Mouse (Mus musculus) CD4-positive helper T cell, adult 2 months (primary cell): ENCODE data around the gene Tmem273.

Experiments used
- DNase-seq: peaks from one replicate; pipeline ENCODE4 v3.0.0-alpha.2; 2012; ENCODE audit warnings: low read depth, missing footprints, low spot score

Gene Tmem273

DNA sequence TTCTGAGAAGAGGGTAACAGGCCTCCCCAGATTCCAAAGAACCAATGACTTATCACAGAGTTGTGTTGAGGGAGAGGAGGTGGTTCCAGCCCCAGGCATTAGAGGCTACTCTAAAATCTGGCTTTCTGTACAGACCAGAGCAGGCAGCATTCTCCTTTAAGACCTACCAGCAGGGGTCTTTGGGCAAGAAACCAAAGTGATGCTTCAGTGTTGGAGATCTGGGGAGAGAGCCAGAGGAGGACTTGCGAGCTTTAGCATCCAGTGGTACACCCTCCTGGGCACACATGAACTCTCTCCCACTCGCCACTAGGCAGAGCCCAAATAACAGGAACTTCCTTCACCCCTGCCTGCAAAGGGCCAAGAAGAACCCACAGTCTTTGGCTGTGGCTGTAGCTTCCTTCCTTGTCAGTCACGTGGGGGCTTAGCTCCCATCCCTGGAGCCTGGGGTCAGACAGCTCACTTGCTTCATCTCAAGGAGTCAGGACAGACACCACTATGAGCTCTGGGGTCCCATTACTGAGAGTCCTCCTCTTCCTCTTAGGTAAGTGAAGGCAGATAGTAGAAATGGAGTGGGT lies at the start of gene Tmem273:
Tmem273 (plus strand) TSS at position 408 of the 575 bp plus-strand sequence.
- peak; percentile 18 for DNase-seq

- no peak for DNase-seq
Observed at GRCm38 (mm10) chr14:32736561-32736960, 49.2 kb upstream of the Tmem273 start.

- DNase-seq = no peak
Observed at GRCm38 (mm10) chr14:32738586-32738985, 47.2 kb upstream of the Tmem273 start.

- DNase-seq = no peak
Observed at GRCm38 (mm10) chr14:32748519-32748918, 37.2 kb upstream of the Tmem273 start.

- no peak for DNase-seq
Observed at GRCm38 (mm10) chr14:32750727-32751126, 35.0 kb upstream of the Tmem273 start.

DNA sequence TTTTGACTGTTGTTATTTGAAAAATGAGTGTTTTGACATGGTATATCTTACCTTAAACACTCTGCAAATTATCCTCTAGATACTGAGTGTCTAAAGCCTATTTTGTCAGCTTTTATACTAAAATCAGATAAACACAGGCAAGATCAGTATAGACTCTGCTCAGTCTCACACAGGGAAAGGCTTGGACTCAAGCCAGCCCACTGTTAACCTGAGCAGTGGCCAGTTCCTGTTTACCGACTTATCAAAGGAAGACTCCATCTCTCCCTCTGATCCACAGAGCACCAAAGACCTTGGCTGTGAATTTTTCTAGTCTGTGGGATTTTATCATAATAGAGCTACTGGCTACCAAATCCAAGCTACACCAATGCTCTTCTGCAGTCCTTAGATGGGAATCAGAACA lies 31.5 kb upstream of the Tmem273 start:
- no peak for DNase-seq

DNA sequence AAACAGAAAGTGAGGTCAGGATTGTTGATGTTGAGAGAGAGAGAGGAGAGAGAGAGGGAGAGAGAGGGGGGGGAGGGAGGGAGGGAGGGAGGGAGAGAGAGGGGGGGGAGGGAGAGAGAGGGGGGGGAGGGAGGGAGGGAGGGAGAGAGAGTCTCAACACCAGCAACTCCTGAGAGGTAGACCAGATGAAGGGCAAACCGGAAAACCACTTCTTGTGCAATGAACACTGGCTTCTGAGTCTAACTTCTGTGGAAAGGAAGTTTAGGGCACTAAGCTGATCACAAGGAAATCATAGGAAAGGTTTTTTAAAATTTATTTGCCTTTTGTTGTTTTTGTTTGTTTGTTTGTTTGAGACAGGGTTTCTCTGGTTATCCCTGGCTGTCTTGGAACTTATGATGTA lies 23.6 kb upstream of the Tmem273 start:
- no peak for DNase-seq

DNA sequence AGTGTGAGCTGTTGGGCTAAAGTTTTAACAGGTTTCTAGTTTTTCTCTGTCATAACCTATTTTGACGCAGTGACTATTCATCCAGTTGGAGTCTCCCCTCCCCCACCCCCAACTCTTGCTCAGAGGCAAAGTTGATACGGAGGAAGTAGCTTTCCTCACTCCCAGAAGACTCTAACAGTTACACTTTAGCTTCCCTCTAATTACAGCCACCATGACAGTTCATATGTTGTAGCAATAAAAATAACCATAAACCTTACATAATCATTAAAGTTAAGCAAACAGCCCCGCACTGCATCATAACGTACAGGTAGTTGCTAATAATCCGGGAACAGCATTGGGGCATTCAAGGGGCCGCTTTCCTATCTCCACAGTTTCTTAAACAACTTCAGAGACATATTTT lies 15.2 kb upstream of the Tmem273 start:
- DNase-seq = no peak

DNA sequence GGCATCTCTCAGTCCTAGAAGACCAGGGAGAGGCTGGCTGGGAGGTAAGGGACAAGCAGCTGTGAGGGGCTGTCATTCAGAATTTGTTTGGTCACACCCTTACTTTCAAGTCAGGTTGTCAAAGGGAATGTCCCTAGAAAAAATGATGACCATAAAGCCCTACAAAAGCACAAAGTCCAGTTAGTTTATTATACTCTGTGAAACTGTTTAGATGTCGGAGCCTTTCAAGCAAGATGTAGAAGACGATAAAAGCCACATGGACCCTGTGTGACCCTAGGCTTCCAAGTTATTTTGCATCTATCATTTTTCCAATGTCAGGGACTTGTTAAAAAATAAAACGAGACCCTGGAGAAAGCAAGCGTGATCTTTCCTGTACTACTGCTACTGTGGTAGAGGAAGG lies 13.7 kb upstream of the Tmem273 start:
- DNase-seq = no peak

DNA sequence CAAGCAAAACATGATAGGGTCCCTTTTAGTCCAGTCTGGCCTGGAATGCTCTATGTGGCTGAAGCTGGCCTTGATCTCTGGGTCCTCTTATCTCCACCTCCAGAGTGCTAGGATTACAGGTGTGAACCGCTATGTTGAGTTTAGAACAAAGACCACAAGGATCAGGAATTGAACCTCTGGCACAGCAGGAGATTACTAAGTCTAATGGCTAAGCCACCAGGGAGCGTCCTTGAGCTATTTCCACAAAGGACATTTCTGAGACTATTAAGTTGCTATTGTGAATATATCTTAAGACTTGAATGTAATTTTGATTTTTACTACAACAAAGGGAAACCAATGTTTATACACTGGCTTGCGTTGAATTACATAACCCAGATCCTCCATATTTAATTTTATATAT lies 13.0 kb upstream of the Tmem273 start:
- DNase-seq = no peak

- DNase-seq = no peak
Observed at GRCm38 (mm10) chr14:32773456-32773855, 12.3 kb upstream of the Tmem273 start.

- no peak for DNase-seq
Observed at GRCm38 (mm10) chr14:32776077-32776476, 9.7 kb upstream of the Tmem273 start.

DNA sequence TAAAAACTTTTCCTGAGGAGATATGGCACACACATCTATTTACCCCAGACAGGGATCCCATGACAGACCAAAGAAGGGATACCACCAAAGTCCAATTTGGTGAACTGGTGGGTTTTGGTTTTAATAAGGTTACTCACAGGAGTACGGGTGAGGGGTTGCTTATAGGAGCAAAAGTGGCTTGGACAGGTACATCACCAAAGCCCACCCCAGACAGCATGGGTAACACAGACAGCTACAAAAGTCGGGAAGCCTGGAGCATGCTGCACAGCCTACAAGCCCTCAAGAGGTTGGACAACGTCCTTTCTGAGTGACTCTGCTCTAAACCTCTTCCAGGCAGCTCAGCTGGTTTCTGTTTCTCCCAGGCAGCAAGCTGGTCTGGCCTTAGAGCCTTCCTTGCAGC lies 7.4 kb upstream of the Tmem273 start:
- no peak for DNase-seq

DNA sequence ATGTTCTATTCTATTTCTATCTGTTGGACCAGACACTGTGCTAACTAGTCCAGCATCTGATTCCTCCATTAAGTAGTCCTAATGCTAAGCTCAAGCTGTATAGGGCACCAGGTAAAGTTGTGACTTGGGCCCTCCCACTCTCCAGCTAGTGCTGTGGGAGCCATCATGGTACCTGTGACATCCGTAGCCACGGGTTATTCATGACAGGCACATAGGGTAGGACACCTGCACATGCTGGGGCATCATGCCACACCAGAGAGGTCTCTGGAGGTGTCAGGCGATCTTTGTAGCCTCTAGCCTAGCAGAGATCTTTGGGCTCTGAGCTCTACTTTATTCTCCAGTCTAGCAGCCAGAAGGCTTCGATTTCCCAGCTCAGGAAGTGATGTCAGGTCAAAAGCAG lies 2.9 kb upstream of the Tmem273 start:
- no peak for DNase-seq

DNA sequence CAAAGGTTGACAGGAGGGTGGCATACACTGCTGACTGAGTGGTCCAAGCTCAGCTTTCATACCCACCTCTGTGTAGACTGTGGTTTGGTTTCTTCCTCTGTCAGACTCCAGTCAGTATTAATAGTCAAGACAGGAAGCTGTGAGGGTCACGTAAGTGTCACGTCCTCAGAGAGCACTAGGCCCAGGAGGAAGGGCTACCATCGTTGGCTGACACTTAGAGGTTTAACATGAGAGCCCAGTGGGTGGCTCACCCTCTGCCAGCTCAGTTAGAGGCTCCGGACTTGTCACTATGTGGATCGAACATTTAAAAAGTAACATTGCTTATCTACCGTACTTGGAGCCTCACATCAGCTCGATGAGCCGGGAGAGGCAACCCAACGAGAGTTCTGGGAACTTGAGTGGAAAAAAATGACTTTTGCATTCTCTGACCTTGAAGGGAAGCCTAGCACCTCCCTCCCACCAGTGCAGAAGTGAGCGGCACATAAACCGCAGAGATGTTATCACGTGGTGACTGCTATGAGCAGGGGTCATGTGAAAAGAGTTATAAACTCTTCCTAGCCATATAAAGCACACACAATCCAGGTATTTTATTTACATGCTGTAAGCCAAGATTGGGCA lies 1.5 kb upstream of the Tmem273 start:
- DNase-seq = peak; percentile 67

DNA sequence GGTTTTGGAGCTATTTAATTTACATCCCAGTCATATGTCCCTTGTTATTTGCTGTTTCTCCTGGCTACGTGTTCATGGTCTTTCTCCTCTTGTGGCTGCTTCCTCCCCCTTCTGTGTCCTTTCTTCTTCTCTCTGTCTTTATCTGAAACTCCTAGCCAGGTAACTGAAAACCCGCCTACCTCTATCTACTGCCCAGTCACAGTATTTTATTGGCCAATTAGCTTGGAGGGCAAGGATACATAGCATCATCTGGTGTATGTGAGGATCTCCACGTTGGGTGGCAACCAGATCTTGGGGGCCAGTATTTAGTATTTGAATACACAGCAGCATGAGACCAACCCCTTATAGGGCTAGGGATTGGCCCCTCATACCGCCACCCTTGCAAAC lies 1.0 kb upstream of the Tmem273 start:
- DNase-seq = no peak

GRCm38 (mm10) chr14:32787691-32788090 lies 1.9 kb downstream of the Tmem273 start:
- DNase-seq = no peak

DNA sequence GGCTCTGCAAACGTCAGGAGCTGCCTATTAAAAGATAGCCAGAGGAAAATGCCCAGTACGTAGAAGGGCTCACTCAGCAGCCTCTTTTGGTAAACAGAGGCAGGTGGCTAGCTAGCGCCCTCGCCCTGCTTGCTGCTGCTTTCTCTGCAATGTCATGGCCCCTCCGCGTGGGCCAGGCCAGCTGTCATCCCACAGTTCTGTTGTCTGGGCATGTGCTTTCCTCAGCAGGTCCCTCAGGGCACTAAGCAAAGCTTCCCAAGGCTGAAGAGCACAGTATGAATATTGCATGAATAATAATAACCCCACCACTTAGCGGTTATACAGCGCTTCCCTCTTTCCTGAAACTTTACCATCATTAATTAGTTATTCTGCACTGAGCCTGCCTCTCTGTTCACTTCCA lies 10.6 kb downstream of the Tmem273 start:
- DNase-seq = no peak

GRCm38 (mm10) chr14:32797803-32798202 lies 12.0 kb downstream of the Tmem273 start:
- DNase-seq = no peak

DNA sequence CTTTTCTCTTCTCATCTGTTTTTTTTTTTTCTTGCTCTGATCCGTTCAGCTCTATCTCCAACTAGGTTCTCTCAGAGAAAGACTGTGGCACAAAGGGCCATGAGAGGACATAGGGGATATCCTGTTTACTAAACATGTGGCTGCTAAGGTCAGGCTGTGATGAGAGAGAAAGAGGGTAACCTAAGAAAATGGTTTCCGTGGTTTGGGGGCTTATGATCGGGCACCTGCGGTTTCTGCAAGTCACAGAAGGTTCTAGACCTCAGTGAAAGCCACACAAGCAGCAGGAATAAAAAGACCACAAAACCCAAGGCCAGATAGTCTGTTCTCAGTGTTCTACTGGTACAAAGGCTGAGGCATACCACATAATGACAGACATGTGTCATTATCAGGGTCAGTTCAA lies 12.6 kb downstream of the Tmem273 start:
- DNase-seq = no peak

DNA sequence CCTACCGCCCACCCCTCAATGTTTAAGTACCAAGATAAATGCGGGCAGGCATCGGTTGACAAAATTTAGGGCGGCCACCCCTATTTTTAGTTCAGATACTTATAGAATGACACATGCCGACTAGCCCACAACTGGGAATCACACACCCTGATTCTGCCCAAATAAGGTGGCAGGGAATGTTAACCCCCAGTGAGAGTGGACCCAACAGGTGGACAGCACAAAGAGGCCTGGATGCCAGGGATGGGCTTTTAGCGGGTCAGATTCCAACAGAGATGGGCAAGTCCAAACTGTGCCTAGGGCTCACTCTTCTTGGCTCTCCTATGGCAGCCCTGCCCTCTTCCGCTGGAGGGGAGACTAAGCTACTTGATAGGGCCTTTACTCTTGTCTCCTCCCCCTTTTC lies 14.3 kb downstream of the Tmem273 start:
- DNase-seq = no peak

GRCm38 (mm10) chr14:32801016-32801661 lies 15.4 kb downstream of the Tmem273 start:
- DNase-seq = no peak

DNA sequence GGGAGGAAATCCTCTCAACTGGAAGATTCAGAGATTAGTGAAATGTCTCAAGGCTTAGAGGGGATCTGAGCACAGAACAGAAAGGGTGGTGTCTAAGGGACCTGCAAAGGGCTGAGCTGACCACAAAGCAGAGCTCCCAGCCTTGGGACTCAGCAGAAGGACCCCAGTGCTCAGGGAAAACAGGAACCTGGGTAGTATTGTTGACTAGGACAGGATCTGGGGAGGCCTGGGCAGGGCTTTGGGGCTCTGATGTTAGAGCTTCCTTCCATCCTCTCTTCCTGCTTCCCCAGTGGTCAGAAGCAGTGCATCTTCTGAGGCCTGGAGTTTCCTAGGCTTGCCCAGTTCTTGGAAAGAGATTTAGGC lies 15.9 kb downstream of the Tmem273 start:
- no peak for DNase-seq
